Mouse (Mus musculus): ENCODE data around the gene Calhm5. TPM values are rescaled to one million over a fixed set of nuclear protein-coding genes. Genes with fewer than 3 reads are reported as not detected.

Calhm5 gene
- not detected in 2 replicates for polyA plus RNA-seq (2012)

- no peak for TF ChIP-seq GATA1 (IDR thresholded peaks at IDR 0.05; ENCODE audit: low read length)
Observed at GRCm38 (mm10) chr10:34096418-34096883, at the start of gene Calhm5. Calhm5 (minus strand) TSS chr10:34096519.

- TF ChIP-seq GATA1 (IDR thresholded peaks at IDR 0.05; ENCODE audit: low read length): no peak
Observed at GRCm38 (mm10) chr10:34141693-34142092, 45.4 kb upstream of the Calhm5 start.

GRCm38 (mm10) chr10:34139768-34140167 is 43.4 kb upstream of the Calhm5 start:
- TF ChIP-seq GATA1 (IDR thresholded peaks at IDR 0.05; ENCODE audit: low read length): no peak

- no peak for TF ChIP-seq GATA1 (IDR thresholded peaks at IDR 0.05; ENCODE audit: low read length)
Observed at GRCm38 (mm10) chr10:34138027-34138426, 41.7 kb upstream of the Calhm5 start.

GRCm38 (mm10) chr10:34136432-34136831 is 40.1 kb upstream of the Calhm5 start:
- no peak for TF ChIP-seq GATA1 (IDR thresholded peaks at IDR 0.05; ENCODE audit: low read length)

- TF ChIP-seq GATA1 (IDR thresholded peaks at IDR 0.05; ENCODE audit: low read length): no peak
Observed at GRCm38 (mm10) chr10:34131356-34131755, 35.0 kb upstream of the Calhm5 start.

GRCm38 (mm10) chr10:34128391-34128790 is 32.1 kb upstream of the Calhm5 start:
- no peak for TF ChIP-seq GATA1 (IDR thresholded peaks at IDR 0.05; ENCODE audit: low read length)

- TF ChIP-seq GATA1 (IDR thresholded peaks at IDR 0.05; ENCODE audit: low read length): no peak
Observed at GRCm38 (mm10) chr10:34127392-34128378, 31.4 kb upstream of the Calhm5 start, which contains the start of gene Calhm6. Calhm6 (minus strand) TSS chr10:34127984.

- no peak for TF ChIP-seq GATA1 (IDR thresholded peaks at IDR 0.05; ENCODE audit: low read length)
Observed at GRCm38 (mm10) chr10:34118421-34118820, 22.1 kb upstream of the Calhm5 start.

- TF ChIP-seq GATA1 (IDR thresholded peaks at IDR 0.05; ENCODE audit: low read length): no peak
Observed at GRCm38 (mm10) chr10:34117770-34118169, 21.5 kb upstream of the Calhm5 start.

GRCm38 (mm10) chr10:34117131-34117530 is 20.8 kb upstream of the Calhm5 start:
- TF ChIP-seq GATA1 (IDR thresholded peaks at IDR 0.05; ENCODE audit: low read length): no peak

GRCm38 (mm10) chr10:34111964-34112738 is 15.8 kb upstream of the Calhm5 start:
- TF ChIP-seq GATA1 (IDR thresholded peaks at IDR 0.05; ENCODE audit: low read length): no peak

GRCm38 (mm10) chr10:34110863-34111465 is 14.6 kb upstream of the Calhm5 start:
- TF ChIP-seq GATA1 (IDR thresholded peaks at IDR 0.05; ENCODE audit: low read length): no peak

GRCm38 (mm10) chr10:34095964-34096363 is 355 bp downstream of the Calhm5 start:
- no peak for TF ChIP-seq GATA1 (IDR thresholded peaks at IDR 0.05; ENCODE audit: low read length)

GRCm38 (mm10) chr10:34095147-34095546 is 1.2 kb downstream of the Calhm5 start:
- TF ChIP-seq GATA1 (IDR thresholded peaks at IDR 0.05; ENCODE audit: low read length): no peak

GRCm38 (mm10) chr10:34091888-34092287 is 4.4 kb downstream of the Calhm5 start:
- TF ChIP-seq GATA1 (IDR thresholded peaks at IDR 0.05; ENCODE audit: low read length): no peak

Measured in G1E-ER4 (cell line).